Mouse (Mus musculus): ENCODE results near the gene Ppil6. TPM values are rescaled to one million over a fixed set of nuclear protein-coding genes. Genes with fewer than 3 reads are reported as not detected.

The Ppil6 gene
- 1 to 10 TPM; 6.2 to 7.3 TPM for total RNA-seq (2021)

DNA sequence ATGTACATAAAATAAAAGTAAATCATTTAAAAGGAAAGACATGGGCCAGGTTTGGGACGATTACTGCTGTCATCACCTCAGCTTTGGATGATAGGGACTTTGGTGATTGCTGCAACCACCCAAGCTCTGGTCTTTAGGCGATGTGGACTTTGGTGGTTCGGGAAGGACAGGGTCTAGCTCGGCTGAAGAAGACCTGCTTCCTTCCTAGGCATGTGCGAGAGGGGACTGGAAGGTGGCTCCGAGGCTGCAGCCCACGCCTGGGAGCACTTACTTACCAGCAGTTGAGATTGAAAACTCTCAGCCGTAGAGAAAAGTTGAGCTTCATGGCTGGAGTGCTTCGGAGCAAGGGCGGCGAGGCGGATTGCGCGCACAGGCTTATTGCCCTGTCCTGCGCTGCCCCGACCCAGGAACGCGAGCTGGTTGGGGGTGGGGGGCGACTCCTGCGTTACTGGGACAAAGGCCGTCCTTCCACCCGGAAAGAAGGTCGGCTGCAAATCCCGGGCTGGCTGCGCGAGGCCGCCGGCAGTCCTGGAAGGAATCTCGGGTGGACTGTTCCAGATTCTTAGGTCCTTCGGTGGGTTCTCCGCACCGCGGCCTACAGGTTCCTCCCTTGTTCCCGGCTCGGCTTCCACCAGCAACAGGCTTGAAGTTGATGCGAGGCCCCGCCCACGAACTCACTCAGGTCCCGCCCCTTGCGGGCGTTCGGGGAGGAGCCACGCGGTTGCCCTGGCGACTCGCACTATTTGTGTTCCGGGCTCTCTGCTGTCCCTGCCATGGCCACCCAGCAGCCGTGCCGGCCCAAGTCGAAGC is at the start of gene Ppil6, which contains the start of gene Smpd2:
Ppil6 (plus strand) TSS at position 732 of the 810 bp plus-strand sequence.
Smpd2 (minus strand) TSS at position 662 of the 810 bp plus-strand sequence.
- peak; percentile 91 to 95 for DNase-seq (ENCODE audit: extremely low spot score in 1 of 2, low spot score in 2 of 2)
- intact Hi-C loops (cut with DNase I): no loop called here

- no peak for DNase-seq (ENCODE audit: extremely low spot score in 1 of 2, low spot score in 2 of 2)
- intact Hi-C loops (cut with DNase I): no loop called here
Measured at GRCm38 (mm10) chr10:41448216-41448615, 42.0 kb upstream of the Ppil6 start.

DNA sequence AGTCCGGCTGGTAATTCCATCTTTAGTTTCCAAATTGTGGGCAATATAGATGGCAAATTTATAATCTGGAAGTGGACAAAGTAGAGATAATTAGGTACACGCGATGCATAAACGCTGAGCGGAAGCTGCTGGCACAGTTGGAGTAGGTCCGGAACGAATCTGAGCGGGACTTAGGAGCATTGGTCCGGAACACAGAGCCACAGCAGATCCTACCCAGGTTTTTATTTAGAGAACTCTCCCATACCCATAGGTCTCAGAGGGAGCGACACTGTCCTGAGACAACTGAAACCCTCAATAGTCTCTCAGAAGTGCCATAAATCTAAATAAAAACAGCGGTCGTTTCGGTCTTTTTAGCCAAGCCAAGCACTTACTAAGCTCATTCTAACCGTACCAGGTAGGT is 40.6 kb upstream of the Ppil6 start:
- intact Hi-C loops (cut with DNase I): loop anchor here (10.0 kb wide), 1 partner anchor 55 kb away; no protein-coding TSS in a partner anchor
- no peak for DNase-seq (ENCODE audit: extremely low spot score in 1 of 2, low spot score in 2 of 2)

GRCm38 (mm10) chr10:41450137-41450670 is 40.0 kb upstream of the Ppil6 start, which contains the start of gene Zbtb24:
Gene Zbtb24, plus strand, starts transcription at chr10:41450383.
- intact Hi-C loops (cut with DNase I): loop anchor here (10.0 kb wide), 1 partner anchor 55 kb away; no protein-coding TSS in a partner anchor

DNA sequence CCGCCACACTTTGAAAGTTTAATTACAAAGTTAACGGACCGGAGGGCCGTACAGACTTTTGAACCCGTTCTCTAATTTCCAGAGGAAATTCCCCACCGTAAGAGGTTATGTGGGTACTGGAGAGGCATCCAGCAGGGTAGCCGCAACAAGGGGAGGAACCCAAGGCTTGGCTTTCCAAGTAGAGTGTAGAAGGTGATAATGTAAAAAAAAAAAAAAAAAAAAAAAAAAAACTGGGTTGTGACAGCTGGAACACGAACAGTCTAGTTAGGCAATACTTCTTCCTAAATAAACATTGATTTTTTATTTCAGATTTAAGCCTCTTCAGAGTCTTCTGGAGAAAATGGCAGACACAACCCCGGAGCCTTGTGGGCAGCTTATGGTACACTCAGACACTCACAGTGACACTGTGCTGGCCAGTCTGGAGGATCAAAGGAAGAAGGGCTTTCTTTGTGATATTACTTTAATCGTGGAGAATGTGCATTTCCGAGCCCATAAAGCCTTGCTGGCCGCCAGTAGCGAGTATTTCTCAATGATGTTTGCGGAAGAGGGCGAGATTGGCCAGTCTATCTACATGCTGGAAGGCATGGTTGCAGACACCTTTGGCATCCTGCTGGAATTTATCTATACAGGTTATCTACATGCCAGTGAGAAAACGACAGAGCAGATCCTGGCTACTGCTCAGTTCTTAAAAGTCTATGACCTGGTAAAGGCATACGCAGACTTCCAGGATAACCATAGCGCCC is 39.3 kb upstream of the Ppil6 start:
- intact Hi-C loops (cut with DNase I): loop anchor here (10.0 kb wide), 1 partner anchor 54 kb away; no protein-coding TSS in a partner anchor
- no peak for DNase-seq (ENCODE audit: extremely low spot score in 1 of 2, low spot score in 2 of 2)

More at GRCm38 (mm10) chr10:41450137-41450670, 40.0 kb upstream of the Ppil6 start, which contains the start of gene Zbtb24:
- peak; percentile 91 to 96 for DNase-seq (ENCODE audit: extremely low spot score in 1 of 2, low spot score in 2 of 2)

GRCm38 (mm10) chr10:41451656-41452055 is 38.6 kb upstream of the Ppil6 start:
- no peak for DNase-seq (ENCODE audit: extremely low spot score in 1 of 2, low spot score in 2 of 2)
- intact Hi-C loops (cut with DNase I): loop anchor here (10.0 kb wide), 1 partner anchor 53 kb away; no protein-coding TSS in a partner anchor

GRCm38 (mm10) chr10:41452791-41453190 is 37.4 kb upstream of the Ppil6 start:
- no peak for DNase-seq (ENCODE audit: extremely low spot score in 1 of 2, low spot score in 2 of 2)
- intact Hi-C loops (cut with DNase I): loop anchor here (10.0 kb wide), 1 partner anchor 52 kb away; no protein-coding TSS in a partner anchor

DNA sequence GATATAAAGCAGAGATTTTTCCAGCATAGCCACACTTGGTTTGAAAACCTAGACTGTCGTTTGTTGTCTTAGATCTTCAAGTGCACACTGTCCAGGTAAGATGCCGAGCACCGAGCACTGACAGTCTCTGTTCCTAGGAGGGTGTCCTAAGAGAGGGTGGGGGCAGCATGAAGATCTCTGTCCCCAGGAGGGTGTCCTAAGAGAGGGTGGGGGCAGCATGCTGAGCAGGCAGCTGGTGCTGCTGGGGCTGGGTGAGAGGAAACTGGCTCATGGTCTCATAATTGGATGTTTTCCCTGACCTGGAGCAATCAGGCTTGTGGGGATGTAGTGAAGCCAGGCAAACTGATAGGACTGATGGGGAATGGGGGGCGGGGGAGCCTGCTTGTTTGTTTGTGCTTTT is 30.2 kb upstream of the Ppil6 start:
- intact Hi-C loops (cut with DNase I): loop anchor here (10.0 kb wide), 1 partner anchor 45 kb away; no protein-coding TSS in a partner anchor
- DNase-seq (ENCODE audit: extremely low spot score in 1 of 2, low spot score in 2 of 2): no peak

DNA sequence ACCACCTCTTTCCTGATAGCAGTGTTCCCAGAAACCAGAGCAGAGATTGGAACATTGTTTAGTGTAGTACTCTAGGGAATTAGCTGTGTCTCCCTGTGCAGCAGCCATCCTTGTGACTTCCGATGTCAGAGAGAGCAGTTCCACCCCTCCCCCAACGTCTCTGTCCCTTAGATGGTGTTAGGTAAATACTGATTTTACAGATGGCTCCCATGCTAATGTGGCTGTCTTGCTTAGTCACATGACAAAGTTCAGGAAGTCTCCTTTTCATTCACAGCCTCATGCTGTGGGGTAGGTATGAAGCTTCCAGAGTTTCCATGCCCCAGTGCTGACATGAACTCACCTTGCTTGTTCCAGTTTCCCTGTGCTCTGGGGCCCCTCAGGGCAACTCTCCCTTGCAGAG is 29.7 kb upstream of the Ppil6 start:
- no peak for DNase-seq (ENCODE audit: extremely low spot score in 1 of 2, low spot score in 2 of 2)
- intact Hi-C loops (cut with DNase I): no loop called here

DNA sequence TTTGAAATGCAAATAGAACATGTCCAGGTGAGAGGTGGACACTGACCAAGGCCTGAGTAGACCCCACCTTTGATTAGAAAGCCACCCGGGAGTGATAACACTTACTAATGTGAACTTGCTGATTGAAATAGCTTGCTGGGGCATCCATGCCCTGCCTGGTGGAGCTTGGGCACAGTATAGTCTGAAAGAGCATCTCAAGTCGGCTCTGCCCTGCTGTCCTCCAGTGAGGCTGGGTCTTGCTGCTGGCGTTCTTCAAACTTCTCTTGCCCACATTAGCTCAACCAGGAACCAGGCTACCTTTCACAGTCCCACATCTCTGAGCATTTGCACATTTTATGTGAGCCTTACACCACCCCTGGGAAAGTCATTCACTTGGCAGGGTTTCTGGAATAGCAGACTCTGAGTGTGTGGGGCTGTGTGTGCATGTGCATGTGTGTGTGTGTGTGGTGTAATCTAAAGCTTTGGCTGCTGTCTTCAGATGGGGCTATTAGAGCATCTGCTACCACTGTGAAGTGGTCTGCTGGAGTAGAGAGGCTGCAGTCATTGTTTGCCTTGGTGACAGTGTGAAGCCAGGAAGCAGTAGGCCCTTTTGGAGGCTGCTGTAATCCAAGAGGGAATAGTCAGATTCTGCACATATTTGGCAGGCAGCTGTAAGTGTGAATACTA is 29.0 kb upstream of the Ppil6 start:
- intact Hi-C loops (cut with DNase I): no loop called here
- no peak for DNase-seq (ENCODE audit: extremely low spot score in 1 of 2, low spot score in 2 of 2)

GRCm38 (mm10) chr10:41464401-41464955 is 25.8 kb upstream of the Ppil6 start:
- intact Hi-C loops (cut with DNase I): no loop called here
- DNase-seq (ENCODE audit: extremely low spot score in 1 of 2, low spot score in 2 of 2): no peak

- intact Hi-C loops (cut with DNase I): no loop called here
- DNase-seq (ENCODE audit: extremely low spot score in 1 of 2, low spot score in 2 of 2): no peak
Measured at GRCm38 (mm10) chr10:41467325-41467724, 22.9 kb upstream of the Ppil6 start.

- no peak for DNase-seq (ENCODE audit: extremely low spot score in 1 of 2, low spot score in 2 of 2)
- intact Hi-C loops (cut with DNase I): no loop called here
Measured at GRCm38 (mm10) chr10:41470693-41471092, 19.5 kb upstream of the Ppil6 start.

GRCm38 (mm10) chr10:41472534-41472933 is 17.7 kb upstream of the Ppil6 start:
- intact Hi-C loops (cut with DNase I): no loop called here

GRCm38 (mm10) chr10:41472962-41473481 is 17.2 kb upstream of the Ppil6 start:
- DNase-seq (ENCODE audit: extremely low spot score in 1 of 2, low spot score in 2 of 2): no peak
- intact Hi-C loops (cut with DNase I): no loop called here

More at GRCm38 (mm10) chr10:41472534-41472933, 17.7 kb upstream of the Ppil6 start:
- DNase-seq (ENCODE audit: extremely low spot score in 1 of 2, low spot score in 2 of 2): no peak

GRCm38 (mm10) chr10:41473782-41474468 is 16.3 kb upstream of the Ppil6 start:
- no peak for DNase-seq (ENCODE audit: extremely low spot score in 1 of 2, low spot score in 2 of 2)
- intact Hi-C loops (cut with DNase I): no loop called here

- intact Hi-C loops (cut with DNase I): no loop called here
- no peak for DNase-seq (ENCODE audit: extremely low spot score in 1 of 2, low spot score in 2 of 2)
Measured at GRCm38 (mm10) chr10:41474981-41475391, 15.3 kb upstream of the Ppil6 start.

All from left cerebral cortex, postnatal 10 days (tissue).